Mouse (Mus musculus): Measurements from ENCODE around the gene Traip.

Traip gene

DNA sequence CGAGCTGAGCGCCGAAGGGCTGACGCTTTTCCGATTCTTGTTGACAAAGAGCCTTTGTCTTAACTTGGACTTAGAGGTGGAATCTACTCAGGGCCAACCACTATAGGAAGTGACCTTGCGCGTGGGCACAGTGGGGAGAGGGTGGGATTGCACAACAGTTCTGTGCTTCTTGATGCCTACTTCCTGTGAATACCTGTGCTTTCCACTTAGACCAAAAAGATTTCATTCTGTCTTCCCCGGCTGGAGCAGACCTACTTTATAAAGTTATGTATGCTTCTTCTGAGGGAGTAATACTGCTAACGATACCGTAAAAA is at the start of gene Traip:
TSS of gene Traip (plus strand) at position 215 of the 314 bp plus-strand sequence.
- DNase-seq: no peak

DNA sequence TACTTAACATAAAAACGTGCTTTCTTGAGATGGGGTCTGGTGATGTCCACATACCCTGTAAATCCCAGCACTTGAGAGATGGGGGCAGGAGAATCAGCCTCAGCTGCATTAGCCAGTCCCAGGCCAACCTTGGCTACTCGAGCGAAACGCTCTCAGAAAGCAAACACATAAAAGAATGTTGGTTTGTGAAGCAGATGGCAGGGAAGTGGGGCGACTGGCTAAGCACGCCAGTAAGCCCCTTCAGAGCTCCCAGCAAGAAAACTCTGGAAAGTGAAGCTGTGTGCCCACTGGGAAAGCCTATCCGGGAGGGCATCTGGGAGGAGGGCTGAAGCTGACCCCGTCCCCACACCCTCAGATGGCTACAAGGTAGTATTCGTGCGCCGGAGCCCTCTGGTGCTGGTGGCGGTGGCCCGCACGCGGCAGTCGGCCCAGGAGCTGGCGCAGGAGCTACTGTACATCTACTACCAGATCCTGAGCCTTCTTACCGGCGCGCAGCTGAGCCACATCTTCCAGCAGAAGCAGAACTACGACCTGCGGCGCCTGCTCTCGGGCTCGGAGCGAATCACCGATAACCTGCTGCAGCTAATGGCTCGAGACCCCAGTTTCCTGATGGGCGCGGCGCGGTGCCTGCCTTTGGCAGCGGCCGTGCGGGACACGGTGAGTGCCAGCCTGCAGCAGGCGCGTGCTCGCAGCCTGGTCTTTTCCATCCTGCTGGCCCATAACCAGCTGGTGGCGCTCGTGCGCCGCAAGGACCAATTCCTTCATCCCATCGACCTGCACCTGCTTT is 48.9 kb upstream of the Traip start:
- peak; percentile 95 for DNase-seq

DNA sequence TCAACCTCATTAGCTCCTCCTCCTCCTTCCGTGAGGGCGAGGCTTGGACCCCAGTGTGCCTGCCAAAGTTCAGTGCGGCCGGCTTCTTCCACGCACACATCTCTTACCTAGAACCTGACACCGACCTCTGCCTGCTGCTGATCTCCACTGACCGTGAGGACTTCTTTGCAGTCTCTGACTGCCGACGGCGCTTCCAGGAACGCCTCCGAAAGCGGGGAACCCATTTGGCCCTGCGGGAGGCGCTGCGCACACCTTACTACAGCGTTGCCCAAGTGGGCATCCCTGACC is 48.4 kb upstream of the Traip start:
- DNase-seq: no peak

DNA sequence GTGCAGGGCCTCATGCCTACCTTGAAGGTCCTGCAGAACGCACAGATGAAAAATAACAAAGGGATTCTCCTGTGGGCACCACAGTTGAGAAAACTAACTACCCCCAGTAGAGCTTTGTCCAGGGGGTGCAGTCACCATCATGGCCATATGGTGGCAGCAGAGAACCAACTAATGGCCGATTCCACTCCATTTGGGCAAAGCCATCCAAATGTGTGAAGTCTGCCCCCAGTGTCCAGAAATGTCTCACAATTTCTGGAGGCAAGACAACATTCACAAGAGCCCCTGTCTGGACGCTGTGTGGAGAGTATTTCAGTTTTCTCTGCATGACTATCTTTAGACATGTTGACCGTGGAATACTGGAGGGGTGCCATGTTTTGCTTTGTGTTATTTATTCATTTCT is 45.2 kb upstream of the Traip start:
- DNase-seq: peak; percentile 95 to 96

DNA sequence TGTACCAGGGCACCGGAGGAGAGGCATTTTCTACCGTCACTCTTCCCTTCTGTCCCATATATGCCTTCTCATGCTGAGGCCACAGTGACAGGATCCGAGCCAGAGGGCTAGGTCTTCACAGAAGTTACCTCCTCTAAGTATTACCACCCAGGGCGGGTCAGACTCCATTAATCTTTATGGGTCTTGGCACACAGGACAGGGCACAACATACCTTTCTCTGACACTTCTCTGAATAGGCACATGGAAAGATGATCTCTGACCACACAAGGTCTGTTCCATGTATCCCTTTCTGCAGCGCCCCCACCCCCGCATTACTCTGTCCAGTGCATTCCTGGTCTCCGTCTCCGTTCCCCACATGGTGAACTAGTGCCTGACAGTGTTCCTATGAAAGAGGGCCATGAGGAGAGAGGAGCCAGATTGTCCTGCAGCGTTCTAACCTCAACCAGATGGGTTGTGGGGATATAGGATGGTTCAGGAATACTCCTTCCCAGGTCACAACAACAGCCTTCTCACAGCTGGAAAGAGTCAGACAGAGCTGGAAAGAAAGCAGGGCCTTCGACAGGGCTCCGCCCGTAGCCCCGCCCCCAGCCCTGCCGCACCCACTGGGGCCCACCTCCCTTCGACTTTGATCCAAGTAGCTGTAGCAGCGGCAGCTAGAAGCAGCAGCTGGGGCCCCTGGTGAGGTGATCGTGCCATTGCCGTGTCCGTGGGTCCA is 43.5 kb upstream of the Traip start, which contains the start of gene Mst1r:
TSS of gene Mst1r (plus strand) at position 622 of the 715 bp plus-strand sequence.
- peak in 1 of 2 experiments; percentile 36 for DNase-seq

DNA sequence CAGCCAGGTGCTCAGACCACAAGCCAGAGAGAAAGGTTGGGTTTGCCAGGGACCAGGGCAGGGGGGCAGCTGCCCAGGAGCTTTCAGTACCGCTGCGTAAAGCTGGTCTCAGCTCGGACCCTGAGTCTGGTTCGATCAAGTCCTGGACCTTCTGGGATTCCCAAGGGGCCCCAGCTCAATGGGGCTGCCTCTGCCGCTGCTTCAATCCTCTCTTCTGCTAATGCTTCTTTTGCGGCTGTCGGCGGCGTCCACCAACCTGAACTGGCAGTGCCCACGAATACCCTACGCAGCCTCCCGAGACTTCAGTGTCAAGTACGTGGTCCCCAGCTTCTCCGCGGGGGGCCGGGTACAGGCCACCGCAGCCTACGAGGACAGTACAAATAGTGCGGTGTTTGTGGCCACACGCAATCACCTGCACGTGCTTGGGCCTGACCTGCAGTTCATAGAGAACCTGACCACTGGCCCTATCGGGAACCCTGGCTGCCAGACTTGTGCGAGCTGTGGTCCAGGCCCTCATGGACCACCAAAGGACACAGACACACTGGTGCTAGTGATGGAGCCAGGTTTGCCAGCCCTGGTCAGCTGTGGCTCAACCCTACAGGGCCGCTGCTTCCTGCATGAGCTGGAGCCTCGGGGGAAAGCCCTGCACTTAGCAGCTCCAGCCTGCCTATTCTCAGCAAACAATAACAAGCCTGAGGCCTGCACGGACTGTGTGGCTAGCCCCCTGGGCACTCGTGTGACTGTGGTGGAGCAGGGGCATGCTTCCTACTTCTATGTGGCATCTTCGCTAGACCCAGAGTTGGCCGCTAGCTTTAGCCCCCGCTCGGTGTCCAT is 42.8 kb upstream of the Traip start:
- peak in 1 of 2 experiments; percentile 17 for DNase-seq

DNA sequence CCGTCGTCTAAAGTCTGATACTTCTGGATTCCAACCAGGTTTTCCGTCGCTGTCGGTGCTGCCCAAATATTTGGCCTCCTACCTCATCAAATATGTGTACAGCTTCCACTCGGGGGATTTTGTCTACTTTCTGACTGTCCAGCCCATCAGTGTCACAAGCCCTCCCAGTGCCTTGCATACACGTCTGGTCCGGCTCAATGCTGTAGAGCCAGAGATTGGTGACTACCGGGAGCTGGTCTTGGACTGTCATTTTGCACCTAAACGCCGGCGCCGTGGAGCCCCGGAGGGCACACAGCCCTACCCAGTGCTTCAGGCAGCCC is 42.2 kb upstream of the Traip start:
- DNase-seq: no peak

DNA sequence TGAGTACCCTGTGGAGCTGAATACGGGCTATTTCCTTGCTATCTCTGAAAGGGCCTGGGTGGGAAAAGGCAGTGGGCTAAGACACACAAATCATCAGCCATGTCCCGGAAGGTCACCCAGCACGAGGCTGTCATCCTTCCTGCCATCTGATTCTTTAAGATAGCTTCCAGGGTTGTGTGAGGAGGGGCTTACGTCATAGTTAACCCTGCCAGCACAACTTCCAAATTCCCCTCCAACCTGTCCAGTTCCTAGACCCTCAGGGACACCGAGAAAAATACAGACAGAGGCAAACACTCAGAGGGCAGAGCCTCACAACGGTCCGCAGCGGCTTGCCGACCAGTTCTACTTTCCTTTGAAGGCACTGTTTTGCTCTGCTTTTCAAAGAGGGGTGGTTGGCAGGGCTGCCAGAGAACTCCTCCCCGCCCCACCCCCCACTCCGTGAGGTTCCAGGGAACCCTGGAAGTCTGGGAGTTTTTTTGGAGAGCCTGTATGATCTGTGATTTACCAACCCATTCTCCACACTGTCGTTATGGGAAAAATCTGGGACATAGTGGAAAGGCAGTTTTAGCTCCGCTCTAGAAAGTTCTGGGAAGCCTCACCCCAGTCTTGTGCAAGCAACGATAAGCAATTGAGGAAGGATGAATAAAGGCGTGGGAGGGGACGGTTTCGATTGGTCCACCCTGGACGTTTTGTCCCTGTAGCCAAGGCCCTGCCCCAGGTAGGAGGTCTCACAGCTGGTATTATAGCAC is 41.4 kb upstream of the Traip start:
- no peak for DNase-seq

DNA sequence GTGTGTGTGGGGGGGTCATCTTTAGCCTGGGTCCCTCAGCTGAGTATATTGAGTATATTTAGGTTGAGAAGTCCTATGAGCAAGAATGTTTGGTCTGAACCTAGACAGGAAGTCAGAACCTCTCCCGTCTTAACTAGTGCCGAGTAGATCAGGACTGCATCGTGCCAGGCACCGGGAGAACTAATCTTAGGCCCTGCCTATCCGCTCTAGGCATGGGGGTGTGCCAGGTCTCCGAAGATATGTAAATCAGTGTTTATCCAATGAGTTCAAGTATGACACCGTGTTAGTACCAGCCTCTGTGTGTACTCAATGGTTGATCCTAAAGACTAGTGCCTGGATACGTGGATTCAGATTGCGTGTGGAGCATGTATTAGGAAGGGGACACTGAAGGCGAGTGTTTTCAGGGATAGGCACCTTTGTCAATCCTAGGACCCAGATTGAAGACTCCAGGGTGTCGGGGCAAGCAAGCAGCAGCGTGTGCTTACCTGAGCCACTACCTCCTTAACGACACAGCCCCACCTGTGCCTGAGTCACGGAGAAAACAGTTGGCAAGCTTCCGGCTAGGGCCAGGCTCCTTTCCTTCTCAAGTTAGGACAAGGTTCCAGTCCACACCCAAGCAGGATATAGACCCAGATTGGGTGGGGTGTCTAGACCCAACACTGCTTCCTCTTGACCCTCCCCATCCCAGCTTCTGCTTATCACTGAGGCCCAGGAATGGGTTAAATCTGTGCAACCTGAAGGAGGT is 39.7 kb upstream of the Traip start:
- no peak for DNase-seq

DNA sequence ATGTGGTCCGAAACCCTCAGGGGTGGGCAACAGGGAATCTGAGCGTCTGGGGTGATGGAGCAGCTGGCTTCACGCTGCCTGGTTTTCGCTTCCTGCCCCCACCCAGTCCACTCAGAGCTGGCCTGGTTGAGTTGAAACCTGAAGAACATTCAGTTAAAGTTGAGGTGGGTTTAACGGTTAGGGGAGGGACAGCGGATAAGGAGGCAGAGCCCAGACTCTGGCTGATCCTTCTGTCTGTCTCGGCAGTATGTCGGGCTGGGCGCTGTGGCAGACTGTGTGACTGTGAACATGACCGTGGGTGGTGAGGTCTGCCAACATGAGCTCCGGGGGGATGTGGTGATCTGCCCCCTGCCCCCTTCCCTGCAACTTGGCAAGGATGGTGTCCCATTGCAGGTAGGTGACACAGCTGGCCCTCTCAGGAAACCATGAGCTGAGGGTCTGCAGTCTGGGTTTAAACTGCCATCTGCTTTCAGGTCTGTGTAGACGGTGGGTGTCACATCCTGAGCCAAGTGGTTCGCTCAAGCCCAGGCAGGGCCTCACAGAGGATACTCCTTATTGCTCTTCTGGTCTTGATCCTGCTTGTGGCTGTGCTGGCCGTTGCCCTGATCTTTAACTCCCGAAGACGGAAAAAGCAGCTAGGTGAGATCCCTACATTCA is 35.0 kb upstream of the Traip start:
- peak; percentile 39 to 54 for DNase-seq

DNA sequence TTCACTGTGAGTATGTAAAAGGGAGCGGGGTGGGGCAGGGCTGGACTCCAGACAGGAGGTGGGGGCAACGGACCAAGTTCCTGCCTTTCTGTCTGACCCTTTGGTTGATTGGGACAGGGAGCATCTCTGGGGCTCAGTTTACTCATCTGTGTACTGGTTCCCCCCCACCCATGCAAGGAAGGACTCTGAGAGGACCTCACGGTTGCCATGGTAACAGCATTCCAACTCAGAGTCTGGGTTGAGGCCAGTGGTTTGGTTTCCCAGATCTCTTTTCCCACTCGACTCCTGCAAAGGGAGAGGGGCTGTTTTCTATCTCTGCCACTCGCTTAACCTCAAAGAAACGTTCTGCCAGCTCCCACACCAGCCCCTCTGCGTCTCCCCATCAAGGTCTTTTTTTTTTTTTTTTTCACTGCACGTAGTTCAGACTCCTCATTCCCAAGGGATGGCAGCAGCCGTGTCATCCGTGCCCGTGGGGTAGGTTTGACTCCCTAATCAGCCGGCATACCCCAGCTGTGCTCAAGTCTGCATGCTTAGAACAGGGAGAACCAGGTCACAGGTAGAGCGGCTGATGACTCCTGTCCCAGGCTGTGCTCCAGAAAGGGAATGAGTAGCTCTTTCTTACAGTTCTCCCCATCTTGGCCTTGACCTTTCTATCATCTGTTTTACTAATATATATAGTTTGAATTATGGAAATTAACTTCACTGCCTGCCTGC is 31.9 kb upstream of the Traip start:
- DNase-seq: peak in 1 of 2 experiments; percentile 47

DNA sequence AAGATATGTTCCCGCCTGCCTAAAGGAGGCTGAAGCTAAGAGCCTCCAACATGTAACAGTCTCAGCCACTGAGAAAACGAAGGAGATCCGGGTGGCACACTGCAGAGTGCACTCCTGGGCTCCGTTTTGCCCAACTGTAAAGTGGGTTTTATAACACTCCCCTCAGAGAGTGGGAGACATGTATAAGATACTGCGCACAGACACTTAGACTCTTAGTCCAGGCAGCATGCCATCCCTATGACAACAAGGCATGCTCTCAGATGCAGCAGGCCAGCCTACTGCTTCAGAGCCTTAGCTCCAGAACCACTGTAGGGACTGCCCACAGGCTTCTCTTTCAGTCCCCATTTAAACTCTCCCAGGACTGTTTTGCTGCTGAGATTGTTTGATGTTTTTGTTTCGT is 31.1 kb upstream of the Traip start:
- DNase-seq: no peak

DNA sequence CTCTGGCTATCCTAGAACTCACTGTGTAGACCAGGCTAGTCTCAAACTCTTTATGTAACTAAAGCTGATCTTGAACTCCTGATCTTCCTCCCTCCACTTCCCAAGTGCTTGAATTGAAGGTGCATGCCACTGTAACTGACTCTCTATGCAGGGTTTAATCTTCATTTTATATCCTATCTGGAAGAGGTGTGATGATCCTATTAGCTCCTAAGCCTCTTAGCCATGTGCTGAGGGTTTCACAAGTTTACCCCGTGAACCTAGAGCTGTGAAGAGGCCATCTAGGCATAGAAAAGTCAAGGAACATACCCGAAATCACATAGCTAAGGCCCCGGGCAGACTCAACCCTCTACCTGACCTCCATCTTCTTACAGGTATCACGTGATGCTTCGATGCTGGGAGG is 30.5 kb upstream of the Traip start:
- DNase-seq: no peak

DNA sequence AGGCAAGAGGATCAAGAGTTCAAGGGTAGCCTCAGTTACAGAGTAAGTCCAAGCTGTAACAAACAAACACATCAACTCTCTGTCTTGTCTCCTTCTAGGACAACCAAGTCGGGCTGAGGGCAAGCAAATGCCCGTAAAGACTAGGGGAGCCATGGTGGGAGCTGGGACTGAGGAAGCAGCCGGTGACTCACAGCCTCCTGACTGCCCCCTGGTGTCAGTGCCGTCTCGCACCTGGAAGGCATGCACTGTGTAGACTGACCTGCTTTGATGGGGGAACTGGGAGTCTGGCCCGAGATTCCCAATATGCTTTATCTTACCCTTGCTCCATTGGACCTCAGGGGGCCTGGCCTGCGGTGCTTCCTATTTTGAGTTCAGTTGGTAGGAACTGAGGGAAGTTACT is 26.9 kb upstream of the Traip start:
- DNase-seq: peak in 1 of 2 experiments; percentile 58

DNA sequence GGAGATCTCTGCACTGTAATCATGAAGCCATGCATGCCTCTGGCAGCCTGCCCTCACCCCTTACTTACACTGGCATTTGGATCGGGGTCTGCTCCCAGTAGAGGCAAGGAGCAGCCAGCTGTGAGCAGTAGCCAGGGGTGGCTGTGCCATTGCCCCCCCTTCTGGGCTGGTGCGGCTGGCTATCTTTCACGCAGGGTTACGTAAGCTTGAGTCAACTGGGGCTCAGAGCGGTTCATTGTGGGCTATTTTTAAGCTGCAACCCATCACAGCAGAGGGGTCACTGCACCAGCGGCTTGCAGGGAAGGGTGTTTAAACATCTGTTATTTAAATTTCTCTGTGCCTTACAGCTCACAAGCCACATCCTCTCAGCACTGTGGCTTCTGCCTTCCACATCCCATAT is 26.0 kb upstream of the Traip start:
- peak in 1 of 2 experiments; percentile 16 for DNase-seq

DNA sequence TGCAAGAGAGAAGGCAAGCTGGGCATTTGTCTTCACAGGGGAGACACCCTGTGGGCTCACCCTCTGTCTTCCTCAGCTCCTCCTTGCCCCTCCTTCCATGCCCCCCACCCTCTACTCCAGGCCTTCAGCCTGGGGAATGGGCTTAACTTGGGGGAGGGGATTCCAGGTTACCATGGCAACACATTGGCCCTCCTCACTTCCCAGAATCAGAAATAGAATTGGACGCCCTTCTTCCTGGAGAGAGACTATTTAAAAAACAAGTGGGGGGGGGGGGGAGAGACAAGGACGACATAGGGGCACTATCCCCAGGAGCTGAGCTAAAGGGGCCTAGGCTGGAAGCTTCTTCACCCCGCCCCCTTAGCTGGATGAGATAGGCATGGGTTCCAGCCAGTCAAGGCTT is 24.7 kb upstream of the Traip start:
- DNase-seq: no peak

DNA sequence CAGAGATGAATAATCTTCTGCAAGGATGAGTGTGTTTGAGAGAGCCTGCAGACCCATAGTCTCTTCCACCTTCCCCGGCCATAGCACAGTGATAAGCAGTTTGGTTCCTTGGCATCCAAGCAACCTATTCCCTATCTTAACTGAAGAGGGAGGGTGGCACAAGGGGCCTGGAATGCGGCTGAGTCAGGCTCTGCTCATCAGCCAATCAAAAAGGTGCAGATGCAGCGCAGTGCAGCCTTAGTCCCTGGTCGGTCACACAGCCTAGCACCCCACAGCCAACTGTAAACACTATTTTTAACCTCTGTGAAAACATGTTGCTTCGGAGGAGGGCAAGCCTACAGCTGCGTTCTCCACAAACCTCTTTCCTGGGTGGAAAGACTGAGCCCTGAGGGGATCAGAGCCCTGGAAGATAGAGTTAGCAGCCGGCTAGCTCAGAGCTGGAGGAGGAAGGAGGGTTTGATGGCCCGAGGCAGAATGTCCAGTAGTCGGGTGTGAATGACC is 23.0 kb upstream of the Traip start:
- no peak for DNase-seq

DNA sequence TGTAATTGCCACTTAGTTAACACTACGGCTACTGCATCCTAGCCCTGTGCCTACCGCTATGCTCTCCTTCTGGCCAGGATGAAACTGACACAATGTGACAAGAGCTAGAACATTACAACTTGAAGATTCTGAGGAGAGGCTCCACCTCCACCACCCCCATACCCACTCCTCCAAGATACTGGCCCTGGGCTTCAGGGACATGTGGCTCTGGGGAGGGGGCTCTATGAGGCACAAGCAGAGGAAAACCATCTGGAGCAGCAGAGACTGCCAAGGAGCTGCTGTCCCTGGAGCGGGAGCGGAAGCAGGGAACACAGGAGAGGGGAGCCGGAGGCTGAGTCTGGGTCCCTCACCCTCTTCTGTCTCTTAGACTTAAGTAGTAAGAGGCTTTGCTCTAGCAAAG is 22.2 kb upstream of the Traip start:
- DNase-seq: peak in 1 of 2 experiments; percentile 31

DNA sequence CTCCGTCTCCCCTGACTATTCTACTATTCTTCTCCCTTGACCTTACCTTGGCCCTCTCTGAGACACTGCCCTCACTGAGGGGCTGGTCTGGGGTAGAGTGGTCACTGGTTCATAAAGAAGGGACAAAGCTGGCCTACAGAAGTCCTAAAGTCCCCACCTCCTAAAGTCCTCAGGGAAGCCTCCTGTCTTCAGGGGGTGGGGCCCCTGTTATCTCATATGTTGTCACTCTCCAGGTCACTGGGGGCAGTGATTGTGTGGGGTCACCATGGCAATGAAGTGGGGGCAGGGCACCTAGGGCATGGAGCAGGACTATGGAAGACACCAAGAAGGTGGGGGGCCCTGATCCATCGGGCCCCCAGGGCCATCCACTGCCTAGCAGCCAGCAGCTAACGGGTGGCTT is 21.8 kb upstream of the Traip start, which contains the start of gene Actl11:
TSS of gene Actl11 (plus strand) at position 301 of the 400 bp plus-strand sequence.
- DNase-seq: no peak

DNA sequence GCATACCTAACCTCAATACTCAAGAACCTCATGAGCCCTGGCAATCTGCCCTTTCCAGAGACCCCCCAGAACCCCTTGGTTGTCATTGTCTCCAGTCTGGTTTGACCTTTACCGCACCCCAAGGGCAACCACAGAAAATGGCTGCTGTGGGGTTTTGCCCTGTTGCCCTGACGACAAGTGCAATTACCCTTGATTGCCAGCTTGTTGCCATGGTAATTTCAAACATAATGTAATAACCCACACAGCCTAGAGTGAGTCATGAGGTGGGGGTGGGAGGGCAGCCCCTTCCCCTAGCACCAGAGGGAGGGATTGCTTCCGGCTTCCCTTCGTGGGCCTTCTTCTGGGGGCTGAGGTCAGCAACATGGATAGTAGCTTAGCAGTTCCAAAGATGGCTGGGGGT is 17.7 kb upstream of the Traip start:
- DNase-seq: no peak

DNA sequence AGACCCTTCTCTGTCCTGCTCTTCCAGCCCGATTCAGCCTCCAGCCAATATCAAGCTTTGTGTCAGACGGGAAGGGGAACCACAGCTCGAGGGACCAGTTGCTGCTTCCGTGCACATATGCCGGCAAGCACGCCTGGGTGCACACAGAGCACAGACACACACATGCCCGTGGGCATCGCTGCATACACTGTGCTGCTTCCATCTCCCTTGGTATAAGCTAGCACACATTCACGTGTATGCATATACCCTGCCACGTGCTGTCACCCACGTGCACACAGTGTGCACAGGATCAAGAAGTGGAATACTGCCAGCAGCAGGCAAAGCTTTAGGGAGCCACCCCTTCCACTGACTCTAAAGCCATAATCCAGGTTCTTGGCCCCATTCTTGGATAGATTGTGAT is 15.8 kb upstream of the Traip start:
- DNase-seq: peak; percentile 53 to 70

All from cerebellum, postnatal 14 days (tissue).